Mouse (Mus musculus): ENCODE measurements at regions not wholly inside any gene's neighbourhood (a gene's known extent, or its start where the extent isn't known, plus 50 kb on each side); places are given as distances from the start of the nearest gene placed in this dataset.

GRCm38 (mm10) chr3:19385675-19386074 is 242.8 kb downstream of the 1700064H15Rik start:
- no peak for DNase-seq (ENCODE audit: extremely low spot score in 1 of 2, low spot score in 1 of 2)

GRCm38 (mm10) chr3:19368998-19369397 is 259.5 kb downstream of the 1700064H15Rik start:
- DNase-seq (ENCODE audit: extremely low spot score in 1 of 2, low spot score in 1 of 2) = no peak

GRCm38 (mm10) chr3:19367761-19368160 is 260.7 kb downstream of the 1700064H15Rik start:
- DNase-seq (ENCODE audit: extremely low spot score in 1 of 2, low spot score in 1 of 2) = no peak
